Mouse (Mus musculus): Measurements from ENCODE around the gene Lrmda.

GRCm38 (mm10) chr14:22364771-22365355, 345.4 kb downstream of the Lrmda start:
- TF ChIP-seq CTCF (IDR thresholded peaks at IDR 0.05; ENCODE audit: borderline replicate concordance, insufficient read depth, low read length) (no peak), POLR2A (IDR thresholded peaks at IDR 0.05; ENCODE audit: low read depth, low read length) (no peak)
